Mouse (Mus musculus) liver, embryonic 14.5 days (tissue): Measurements from ENCODE around the gene Mapk8ip1. TPM values are rescaled to one million over a fixed set of nuclear protein-coding genes. Genes with fewer than 3 reads are reported as not detected.

Experiments
- ATAC-seq: fragments of 200-750 bp; cut with Nextera tagmentation; 2 replicates; pipeline ENCODE4 v1.8.0; 2017; ENCODE audit warnings: moderate number of reproducible peaks, mild to moderate bottlenecking, moderate library complexity; ENCODE audit not compliant: insufficient read depth
- DNase-seq, 3 experiments: peaks; one replicate each; pipeline ENCODE4 v3.0.0-alpha.2; 2012 to 2013; ENCODE audit warnings: low read depth in 3 of 3, low spot score in 3 of 3
- H3K27ac ChIP-seq: fragments of 300-500 bp; sonication (generic); 2 replicates; pipeline ENCODE4 v1.5.1; 2014; ENCODE audit warnings: moderate library complexity, mild to moderate bottlenecking, control low read depth, inconsistent platforms
- H3K27me3 ChIP-seq: fragments of 300-500 bp; sonication (generic); 2 replicates; pipeline ENCODE4 v1.6.1; 2014; ENCODE audit warnings: mild to moderate bottlenecking, low read length, moderate library complexity; ENCODE audit not compliant: control insufficient read depth, insufficient read depth
- H3K36me3 ChIP-seq: fragments of 300-500 bp; sonication (generic); replicated peaks from 2 replicates; pipeline ENCODE4 v1.6.1; 2014; ENCODE audit warnings: low read depth; ENCODE audit not compliant: control insufficient read depth, insufficient read depth
- H3K4me1 ChIP-seq, 2 experiments: fragments of 200-500 bp in 1 of 2; fragments of 300-500 bp in 1 of 2; sonication (generic) in 1 of 2; replicated peaks; 2 replicates each; pipeline ENCODE4 v1.6.1; 2012 to 2014; ENCODE audit warnings: antibody characterized with exemption in 1 of 2, inconsistent platforms in 1 of 2, low read length in 1 of 2; ENCODE audit not compliant: control insufficient read depth in 2 of 2, insufficient read depth in 2 of 2
- H3K4me2 ChIP-seq: fragments of 300-500 bp; sonication (generic); 2 replicates; pipeline ENCODE4 v1.6.1; 2014; ENCODE audit warnings: low read depth, mild to moderate bottlenecking, control low read depth, moderate library complexity
- H3K4me3 ChIP-seq, 2 experiments: fragments of 200-500 bp in 1 of 2; fragments of 300-500 bp in 1 of 2; sonication (generic) in 1 of 2; 2 replicates each; pipeline ENCODE4 v1.5.1; 2012 to 2014; ENCODE audit warnings: low read depth in 2 of 2, low read length in 2 of 2, mild to moderate bottlenecking in 2 of 2, control low read depth in 1 of 2, inconsistent platforms in 1 of 2, moderate library complexity in 1 of 2; ENCODE audit not compliant: insufficient read depth in 1 of 2
- H3K9ac ChIP-seq: fragments of 300-500 bp; sonication (generic); replicated peaks from 2 replicates; pipeline ENCODE4 v1.6.1; 2014; ENCODE audit warnings: mild to moderate bottlenecking, control low read depth, moderate library complexity
- H3K9me3 ChIP-seq: fragments of 300-500 bp; sonication (generic); 2 replicates; pipeline ENCODE4 v1.6.1; 2016; ENCODE audit warnings: low read length, mixed read lengths; ENCODE audit not compliant: control insufficient read depth
- CTCF ChIP-seq: IDR thresholded peaks from 2 replicates; pipeline ENCODE4 v1.5.1; 2016; ENCODE audit warnings: antibody characterized with exemption, low read depth, control low read depth
- EP300 ChIP-seq: IDR thresholded peaks from 2 replicates; pipeline ENCODE4 v1.6.1; 2016; ENCODE audit warnings: antibody characterized with exemption, low read depth
- WGBS: fragments of 180-500 bp; shearing (Covaris S2); extraction: QIAGEN DNeasy Blood & Tissue Kit; methylation state at CpG from one replicate; pipeline ENCODE4 v1.1.7; 2014; ENCODE audit not compliant: insufficient replicate concordance; 5-methylcytosine and 5-hydroxymethylcytosine counted together
- polyA plus RNA-seq, 2 experiments: library from polyadenylated mRNA; depleted of rRNA in 1 of 2; stranded (reverse) in 1 of 2; unstranded in 1 of 2; fragments of >200 nt; fragmentation: Nextera tagmentation in 1 of 2; extraction: Ambion mirVana in 1 of 2; gene quantifications; 2 replicates each; pipeline versions ENCODE4 v1.2.1 to v1.2.3; 2012 to 2014

Gene Mapk8ip1
- polyA plus RNA-seq, 2 experiments = 0.62 to 1.2 TPM

DNA sequence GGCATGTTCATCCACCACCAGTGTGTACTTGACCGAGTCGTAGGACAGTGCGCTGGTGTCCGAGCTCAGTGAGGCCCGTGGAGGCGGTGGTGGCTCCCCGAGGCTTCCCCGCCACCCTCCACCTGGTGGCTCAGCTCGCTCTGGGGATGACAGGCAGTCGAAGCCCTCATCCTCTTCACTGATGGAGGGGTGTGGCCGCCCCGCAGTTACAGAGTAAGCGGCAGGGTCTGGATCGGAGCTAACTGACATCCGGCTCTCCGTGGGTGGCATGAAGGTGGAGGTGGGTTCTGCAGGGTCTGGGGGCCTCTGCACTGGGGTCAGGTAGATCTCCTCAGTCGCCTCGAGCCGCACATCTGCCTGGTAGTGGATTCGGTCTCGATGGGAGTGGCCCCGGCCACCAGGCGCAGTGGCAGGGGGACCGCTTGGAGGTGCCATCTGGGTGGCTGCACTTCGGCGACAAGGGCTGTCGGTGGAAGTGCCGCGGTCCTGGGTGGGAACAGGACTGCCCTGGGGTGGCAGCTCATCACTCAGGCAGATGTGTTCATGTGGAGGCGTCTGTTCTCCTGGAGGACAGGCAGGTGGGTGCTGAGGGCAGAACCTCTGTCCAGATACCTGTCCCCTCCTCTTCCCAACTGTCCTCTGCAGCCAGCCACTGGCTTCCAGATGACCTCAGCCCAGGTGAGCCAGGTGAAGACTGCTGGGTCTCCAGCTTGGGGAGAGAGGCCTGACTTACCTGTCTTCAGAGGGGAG lies 14.1 kb downstream of the Mapk8ip1 start:
- ATAC-seq (no peak), DNase-seq (no peak)
- peaks cover 0 to 4% of the 10 kb centered on the region in 2 experiments; a peak in 2 of 4 replicates for H3K4me1 ChIP-seq
- 72% methylated on average over 30 of the region's 30 CpGs for WGBS
- no peak overlapping the region for H3K4me2 ChIP-seq
- H3K4me3 ChIP-seq = no peak overlapping the region
- peaks cover 45% of the 10 kb centered on the region for H3K27me3 ChIP-seq
- H3K36me3 ChIP-seq = no peaks in the 10 kb centered on the region
- H3K9me3 ChIP-seq = no peaks in the 10 kb centered on the region
- H3K27ac ChIP-seq = no peak overlapping the region
- no peak overlapping the region for H3K9ac ChIP-seq
- TF ChIP-seq CTCF (no peak), EP300 (no peak)

DNA sequence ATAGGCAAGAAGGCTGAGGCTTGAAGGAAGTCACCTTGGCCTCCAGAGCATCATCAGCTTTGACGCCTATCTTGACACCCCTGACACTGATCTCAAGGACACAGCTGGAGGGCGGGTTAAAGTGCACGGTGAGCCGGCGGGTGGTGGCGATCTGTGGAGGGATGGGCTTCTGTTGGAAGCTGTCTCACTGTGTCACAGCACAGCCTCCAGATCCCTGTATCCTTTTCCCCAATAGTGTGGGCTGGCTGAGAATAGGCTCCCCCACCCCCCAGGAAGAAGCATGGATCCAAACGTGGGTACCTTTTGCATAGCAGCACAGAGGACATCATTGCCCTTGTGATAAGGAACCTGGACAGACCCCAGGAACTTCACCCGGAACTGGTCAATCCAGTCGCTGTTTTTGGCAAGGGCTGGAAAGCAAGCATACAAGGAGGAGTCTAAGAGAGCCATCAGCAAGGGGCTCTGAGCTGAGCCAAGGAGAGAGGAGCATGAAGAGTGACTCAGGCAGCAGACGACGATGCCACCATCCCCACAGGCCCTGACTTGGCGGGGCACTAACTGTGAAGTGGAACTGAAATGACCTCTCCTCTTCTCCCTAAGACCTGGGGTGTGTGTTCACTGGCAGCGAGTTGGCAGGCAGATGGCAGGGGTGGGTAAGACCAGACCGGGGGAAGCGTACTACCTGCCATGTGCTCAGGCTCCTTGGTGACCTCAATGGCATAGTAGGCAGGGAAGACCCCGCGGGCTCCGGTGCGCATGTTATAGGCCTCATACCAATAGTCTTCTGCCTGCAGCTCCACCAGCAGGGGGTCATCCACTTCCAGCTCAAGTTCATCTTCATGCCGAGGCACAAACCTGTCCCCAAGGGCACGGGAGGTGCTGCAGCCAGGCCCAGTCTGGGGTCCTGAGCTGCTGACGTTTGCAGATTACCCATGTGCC lies 15.7 kb downstream of the Mapk8ip1 start:
- WGBS = 63% methylated on average over 22 of the region's 22 CpGs
- Histone ChIP-seq H3K36me3 (no peaks in the 10 kb centered on the region), H3K27me3 (peaks cover 29% of the 10 kb centered on the region), H3K4me1 (peaks cover 0 to 4% of the 10 kb centered on the region in 2 experiments; a peak in 2 of 4 replicates), H3K9me3 (no peaks in the 10 kb centered on the region), H3K4me3 (no peak overlapping the region), H3K9ac (no peak overlapping the region), H3K27ac (no peak overlapping the region), H3K4me2 (no peak overlapping the region)
- DNase-seq = no peak
- TF ChIP-seq CTCF (no peak), EP300 (no peak)
- no peak for ATAC-seq

DNA sequence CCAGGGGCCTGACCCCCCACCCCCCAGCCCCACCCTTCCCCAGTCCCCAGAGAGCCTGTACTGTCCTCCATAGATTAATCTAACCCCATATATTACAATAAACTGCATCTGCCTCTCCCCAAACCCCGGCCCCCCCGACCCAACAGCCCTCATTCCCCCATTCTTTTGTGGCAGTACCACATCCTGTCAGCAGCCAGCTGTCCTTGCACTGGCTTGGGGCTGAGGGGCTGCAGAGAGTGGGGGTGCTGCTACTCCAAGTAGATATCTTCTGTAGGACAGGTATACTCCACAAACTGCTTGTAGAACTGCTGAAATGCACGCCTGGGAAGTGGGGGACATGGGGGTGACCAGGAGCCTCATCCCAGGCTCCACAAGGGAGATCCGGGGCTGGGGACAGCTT lies 17.0 kb downstream of the Mapk8ip1 start:
- H3K4me2 ChIP-seq = no peak overlapping the region
- DNase-seq (no peak), ATAC-seq (no peak)
- 31% methylated on average over 4 of the region's 4 CpGs for WGBS
- H3K9me3 ChIP-seq = no peaks in the 10 kb centered on the region
- H3K27ac ChIP-seq = no peak overlapping the region
- TF ChIP-seq EP300 = no peak
- no peak for TF ChIP-seq CTCF
- no peaks in the 10 kb centered on the region; the same call in 1 of the 2 replicates for H3K36me3 ChIP-seq
- H3K4me1 ChIP-seq = no peaks in the 10 kb centered on the region
- no peak overlapping the region for H3K4me3 ChIP-seq
- H3K27me3 ChIP-seq = peaks cover 17% of the 10 kb centered on the region
- H3K9ac ChIP-seq = no peak overlapping the region

DNA sequence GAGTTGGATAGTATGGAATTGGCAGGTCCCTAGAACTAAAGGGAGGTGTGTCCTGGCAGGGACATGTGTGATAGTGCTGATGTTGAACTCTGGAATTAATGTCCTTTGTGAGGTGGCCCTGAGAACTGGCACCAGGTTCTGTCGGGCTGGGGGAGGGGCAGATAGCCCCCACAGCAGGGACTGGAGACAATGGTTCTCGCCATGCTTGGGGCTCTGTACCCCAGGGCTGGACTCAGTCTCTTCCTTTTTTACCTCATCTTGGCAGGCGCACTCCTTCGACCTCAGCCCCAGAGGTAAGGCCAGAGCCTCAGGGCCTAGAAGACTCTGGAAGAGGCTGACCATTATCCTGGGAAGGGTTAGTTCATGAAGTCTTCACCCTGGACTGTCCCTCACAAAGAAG lies 18.3 kb downstream of the Mapk8ip1 start:
- ATAC-seq (no peak), DNase-seq (no peak)
- Histone ChIP-seq H3K4me1 (no peaks in the 10 kb centered on the region), H3K4me3 (no peak overlapping the region), H3K4me2 (no peak overlapping the region), H3K27ac (no peak overlapping the region), H3K9ac (no peak overlapping the region), H3K27me3 (peaks cover 3% of the 10 kb centered on the region), H3K9me3 (no peaks in the 10 kb centered on the region), H3K36me3 (peaks cover 6% of the 10 kb centered on the region; the same call in 1 of the 2 replicates)
- WGBS = 77% methylated on average over 4 of the region's 4 CpGs
- no peak for TF ChIP-seq EP300
- TF ChIP-seq CTCF = no peak
